Mouse (Mus musculus) forebrain, embryonic 13.5 days (tissue): ENCODE measurements at regions not wholly inside any gene's neighbourhood (a gene's known extent, or its start where the extent isn't known, plus 50 kb on each side); places are given as distances from the start of the nearest gene placed in this dataset.

Experiments used
- ATAC-seq: fragments of 200-750 bp; cut with Nextera tagmentation; 2 replicates; pipeline ENCODE4 v1.8.0; 2017
- H3K27ac ChIP-seq: fragments of 300-500 bp; sonication (generic); 2 replicates; pipeline ENCODE4 v1.5.1; 2015; ENCODE audit warnings: inconsistent platforms, mild to moderate bottlenecking, moderate library complexity
- H3K27me3 ChIP-seq: fragments of 300-500 bp; sonication (generic); 2 replicates; pipeline ENCODE4 v1.6.1; 2015; ENCODE audit warnings: mild to moderate bottlenecking, inconsistent platforms
- H3K36me3 ChIP-seq: fragments of 300-500 bp; sonication (generic); 2 replicates; pipeline ENCODE4 v1.6.1; 2015; ENCODE audit warnings: mild to moderate bottlenecking, inconsistent platforms; ENCODE audit not compliant: poor library complexity, severe bottlenecking
- H3K4me1 ChIP-seq: fragments of 300-500 bp; sonication (generic); 2 replicates; pipeline ENCODE4 v1.6.1; 2015; ENCODE audit warnings: inconsistent platforms
- H3K4me2 ChIP-seq: fragments of 300-500 bp; sonication (generic); 2 replicates; pipeline ENCODE4 v1.6.1; 2015; ENCODE audit warnings: inconsistent platforms, mild to moderate bottlenecking, moderate library complexity
- H3K4me3 ChIP-seq: fragments of 300-500 bp; sonication (generic); 2 replicates; pipeline ENCODE4 v1.5.1; 2015; ENCODE audit warnings: mild to moderate bottlenecking, inconsistent platforms
- H3K9ac ChIP-seq: fragments of 300-500 bp; sonication (generic); 2 replicates; pipeline ENCODE4 v1.6.1; 2015; ENCODE audit warnings: mild to moderate bottlenecking, inconsistent platforms
- H3K9me3 ChIP-seq: fragments of 300-500 bp; sonication (generic); replicated peaks from 2 replicates; pipeline ENCODE4 v1.6.1; 2016; ENCODE audit warnings: inconsistent platforms
- WGBS: fragments of 180-500 bp; shearing (Covaris S2); methylation state at CpG from one replicate; pipeline ENCODE4 v1.1.7; 2015; 5-methylcytosine and 5-hydroxymethylcytosine counted together

DNA sequence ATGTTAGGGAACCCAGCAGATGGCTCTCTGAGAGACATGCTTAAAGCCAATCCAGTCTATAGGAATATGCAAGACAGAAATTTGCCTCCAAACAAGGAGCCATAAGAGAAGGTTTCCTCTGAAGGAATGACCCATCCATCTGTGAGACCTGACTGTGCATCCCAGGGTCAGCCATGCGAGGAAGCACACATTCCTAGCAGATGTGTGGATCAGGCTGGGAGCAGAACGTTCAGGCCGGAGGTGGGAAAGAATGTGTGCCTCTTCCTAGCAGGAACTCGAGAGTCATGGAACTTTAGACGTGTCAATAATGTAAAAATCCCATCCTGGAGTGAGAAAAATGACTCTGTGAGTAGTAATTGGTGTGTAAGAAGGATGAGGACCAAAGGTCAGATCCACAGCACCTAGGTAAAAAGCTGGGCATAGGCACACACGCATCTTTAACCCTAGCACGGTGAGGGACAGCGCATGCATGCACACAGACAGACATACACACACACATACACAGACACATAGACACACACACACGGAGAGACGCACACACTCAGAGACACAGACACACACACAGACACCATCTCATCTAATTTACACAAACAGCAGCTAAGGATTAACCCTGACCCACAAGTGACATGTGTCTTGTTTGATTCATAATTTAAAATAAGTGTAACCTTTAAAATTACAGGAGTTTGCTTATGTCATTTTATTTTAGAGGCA, 51.5 kb upstream of the Etv6 start:
- 84% methylated on average over 10 of the region's 10 CpGs for WGBS

GRCm38 (mm10) chr6:133984666-133985355, 50.7 kb upstream of the Etv6 start:
- Histone ChIP-seq H3K27ac (no peak overlapping the region), H3K4me3 (no peak overlapping the region), H3K4me1 (0 out of 2 replicates have a peak, but pooled peaks cover 5% of the 10 kb centered on the region), H3K9me3 (no peaks in the 10 kb centered on the region), H3K27me3 (no peaks in the 10 kb centered on the region), H3K4me2 (peak overlapping the region; percentile 27; the same call in 1 of the 2 replicates), H3K9ac (peak overlapping the region; percentile 34; the same call in 1 of the 2 replicates), H3K36me3 (no peaks in the 10 kb centered on the region)
- 22% methylated on average over 16 of the region's 16 CpGs for WGBS
- no peak for ATAC-seq

More for the DNA sequence above, 51.5 kb upstream of the Etv6 start:
- Histone ChIP-seq H3K9me3 (no peaks in the 10 kb centered on the region), H3K4me3 (no peak overlapping the region), H3K4me1 (0 out of 2 replicates have a peak, but pooled peaks cover 5% of the 10 kb centered on the region), H3K27ac (no peak overlapping the region), H3K27me3 (no peaks in the 10 kb centered on the region), H3K36me3 (no peaks in the 10 kb centered on the region), H3K4me2 (no peak overlapping the region), H3K9ac (no peak overlapping the region)
- no peak for ATAC-seq
